Mouse (Mus musculus) heart, embryonic 13.5 days (tissue): ENCODE measurements around the gene Olfr547. TPM values are rescaled to one million over a fixed set of nuclear protein-coding genes. Genes with fewer than 3 reads are reported as not detected.

ENCODE experiments used
- ATAC-seq: fragments of 200-750 bp; cut with Nextera tagmentation; 2 replicates; pipeline ENCODE4 v1.8.0; 2017; ENCODE audit warnings: moderate TSS enrichment; ENCODE audit not compliant: insufficient number of reproducible peaks, low FRiP score, low TSS enrichment; ENCODE audit errors: extremely low read depth
- H3K27ac ChIP-seq: fragments of 300-500 bp; sonication (generic); replicated peaks from 2 replicates; pipeline ENCODE4 v1.5.1; 2015; ENCODE audit warnings: moderate library complexity, mild to moderate bottlenecking, inconsistent platforms
- H3K27me3 ChIP-seq: fragments of 300-500 bp; sonication (generic); replicated peaks from 2 replicates; pipeline ENCODE4 v1.6.1; 2015; ENCODE audit warnings: mild to moderate bottlenecking, inconsistent platforms
- H3K36me3 ChIP-seq: fragments of 300-500 bp; sonication (generic); 2 replicates; pipeline ENCODE4 v1.6.1; 2015; ENCODE audit warnings: mild to moderate bottlenecking, inconsistent platforms
- H3K4me1 ChIP-seq: fragments of 300-500 bp; sonication (generic); 2 replicates; pipeline ENCODE4 v1.6.1; 2015; ENCODE audit warnings: inconsistent platforms
- H3K4me2 ChIP-seq: fragments of 300-500 bp; sonication (generic); 2 replicates; pipeline ENCODE4 v1.6.1; 2015; ENCODE audit warnings: inconsistent platforms, mild to moderate bottlenecking, moderate library complexity
- H3K4me3 ChIP-seq: fragments of 300-500 bp; sonication (generic); 2 replicates; pipeline ENCODE4 v1.5.1; 2015; ENCODE audit warnings: moderate library complexity, mild to moderate bottlenecking, inconsistent platforms
- H3K9ac ChIP-seq: fragments of 300-500 bp; sonication (generic); 2 replicates; pipeline ENCODE4 v1.6.1; 2015; ENCODE audit warnings: inconsistent platforms, mild to moderate bottlenecking, moderate library complexity
- H3K9me3 ChIP-seq: fragments of 300-500 bp; sonication (generic); 2 replicates; pipeline ENCODE4 v1.6.1; 2016; ENCODE audit warnings: inconsistent platforms
- WGBS: fragments of 180-500 bp; shearing (Covaris S2); methylation state at CpG from one replicate; pipeline ENCODE4 v1.1.7; 2015; ENCODE audit warnings: mixed read lengths; 5-methylcytosine and 5-hydroxymethylcytosine counted together
- polyA plus RNA-seq: library from polyadenylated mRNA; unstranded; fragments of >200 nt; fragmentation: Nextera tagmentation; extraction: Ambion mirVana; gene quantifications from 2 replicates; pipeline ENCODE4 v1.2.1, GENCODE M21; 2015

Olfr547 gene
- polyA plus RNA-seq, 1 experiment from 2014 or later = not detected

DNA sequence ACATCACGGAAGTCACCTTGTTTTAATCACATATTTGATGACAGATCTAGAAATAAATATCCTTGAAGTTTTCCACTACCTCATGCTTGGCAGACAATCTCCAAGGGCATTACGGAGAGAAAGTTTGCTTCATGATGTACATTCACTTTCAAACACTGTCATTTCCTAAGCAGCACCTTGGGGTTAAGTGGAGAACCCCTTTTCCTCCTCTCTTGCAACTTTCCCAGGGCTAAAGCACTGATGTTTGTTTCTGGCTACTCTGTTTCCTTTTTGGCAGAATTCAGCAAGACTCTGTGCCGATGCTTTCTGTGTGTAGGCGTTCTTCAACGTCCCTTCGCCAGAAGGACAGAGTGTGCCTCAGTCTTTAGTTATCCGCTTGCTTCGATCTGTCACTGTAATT lies 36.6 kb downstream of the Olfr547 start, which contains the start of gene Olfr550:
Olfr550 (plus strand) TSS at position 301 of the 400 bp plus-strand sequence.
- Histone ChIP-seq H3K4me3 (no peak within 1 kb of the TSS), H3K27ac (no peak within 1 kb of the TSS), H3K9me3 (no peaks in the 10 kb centered on the region), H3K9ac (no peak within 1 kb of the TSS), H3K36me3 (no peaks in the 10 kb centered on the region), H3K4me1 (no peaks in the 10 kb centered on the region), H3K4me2 (no peak within 1 kb of the TSS), H3K27me3 (no peaks in the 10 kb centered on the region)
- ATAC-seq = no peak
- WGBS = 80% methylated on average over 8 of the region's 8 CpGs

DNA sequence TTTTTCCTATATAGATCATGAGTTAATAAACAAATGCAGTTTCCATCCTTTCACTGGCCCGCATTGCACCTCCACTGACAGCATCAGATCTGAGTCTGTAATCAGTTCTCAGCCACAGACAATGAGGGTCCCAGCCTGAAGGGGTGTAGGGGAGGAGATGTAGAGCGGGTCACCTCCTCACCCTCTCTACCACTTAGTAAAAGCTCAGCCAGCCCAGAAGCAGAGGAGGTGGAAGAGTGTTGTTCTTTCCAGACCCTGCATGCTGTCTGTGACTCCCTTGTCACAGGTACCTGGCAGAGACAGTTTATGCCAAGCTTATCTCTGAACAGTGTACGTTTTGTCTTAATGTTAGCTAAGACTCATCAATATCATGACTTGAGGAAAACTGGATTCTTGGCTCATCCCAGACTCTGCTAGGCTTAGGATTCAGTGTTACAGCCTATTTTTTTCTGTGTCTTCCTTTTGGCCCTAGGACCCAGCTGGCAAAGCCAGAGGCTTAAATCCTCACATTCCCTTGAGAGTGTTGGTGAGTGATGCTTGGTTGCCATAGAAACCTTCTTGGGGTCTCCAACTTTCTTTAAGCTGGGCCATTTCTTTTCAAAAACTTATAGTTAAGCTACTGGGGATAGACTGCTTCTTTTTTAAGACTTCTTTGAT lies 38.8 kb downstream of the Olfr547 start:
- Histone ChIP-seq H3K4me2 (no peak overlapping the region), H3K36me3 (no peaks in the 10 kb centered on the region), H3K27me3 (no peaks in the 10 kb centered on the region), H3K9ac (no peak overlapping the region), H3K27ac (no peak overlapping the region), H3K4me3 (no peak overlapping the region), H3K9me3 (no peaks in the 10 kb centered on the region), H3K4me1 (no peaks in the 10 kb centered on the region)
- no peak for ATAC-seq
- 60% methylated on average over 3 of the region's 3 CpGs for WGBS

DNA sequence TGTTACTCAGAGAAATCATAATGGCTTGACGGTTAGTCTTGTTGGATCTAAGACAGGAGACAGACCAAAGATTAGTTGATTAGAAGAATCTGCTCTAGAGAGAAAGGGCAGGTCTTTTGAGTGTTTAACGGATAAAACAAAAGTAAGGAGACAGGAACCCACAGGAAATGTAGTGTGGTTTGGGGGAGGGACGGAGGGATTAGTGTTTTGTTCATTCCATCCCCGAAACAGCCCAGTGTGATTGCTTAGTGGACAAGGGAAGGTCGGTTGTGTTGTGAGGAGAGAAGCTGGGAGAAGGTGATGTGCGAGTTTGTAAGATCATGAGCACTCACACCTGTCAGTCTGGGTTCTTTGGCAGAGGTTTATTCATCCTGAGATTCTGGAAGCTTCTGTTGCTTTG lies 41.4 kb downstream of the Olfr547 start:
- no peaks in the 10 kb centered on the region for H3K36me3 ChIP-seq
- no peaks in the 10 kb centered on the region for H3K27me3 ChIP-seq
- no peak overlapping the region for H3K4me2 ChIP-seq
- no peak for ATAC-seq
- H3K27ac ChIP-seq = no peak overlapping the region
- no peak overlapping the region for H3K4me3 ChIP-seq
- WGBS = 60% methylated on average over 6 of the region's 6 CpGs
- no peak overlapping the region for H3K9ac ChIP-seq
- no peaks in the 10 kb centered on the region for H3K4me1 ChIP-seq
- H3K9me3 ChIP-seq = no peaks in the 10 kb centered on the region

Other genes with a start within 250 kb of the Olfr547 start
- gene Rrm1, start 93.1 kb upstream of the Olfr547 start, polyA plus RNA-seq = 126 and 130 TPM in 2 replicates
- gene Olfr543, start 53.1 kb upstream of the Olfr547 start, polyA plus RNA-seq = 0.36 TPM in 1 of 2 replicates, not detected in the other
- not detected in 2 replicates for gene Olfr544, start 46.4 kb upstream of the Olfr547 start, polyA plus RNA-seq
- 0.04 and 0.13 TPM in 2 replicates for gene Olfr545, start 35.2 kb upstream of the Olfr547 start, polyA plus RNA-seq
- gene Olfr548-ps1, start 6.1 kb downstream of the Olfr547 start, polyA plus RNA-seq = not detected in 2 replicates
- not detected in 2 replicates for gene Olfr549, start 15.1 kb downstream of the Olfr547 start, polyA plus RNA-seq
- 0.51 and 0.64 TPM in 2 replicates for gene Trim21, start 30.7 kb downstream of the Olfr547 start, polyA plus RNA-seq
- not detected in 2 replicates for gene Olfr550, start 36.7 kb downstream of the Olfr547 start, polyA plus RNA-seq
- not detected in 2 replicates for gene Olfr551, start 57.1 kb downstream of the Olfr547 start, polyA plus RNA-seq
- gene Olfr552, start 63.0 kb downstream of the Olfr547 start, polyA plus RNA-seq = not detected in 2 replicates
- gene Olfr553, start 83.5 kb downstream of the Olfr547 start, polyA plus RNA-seq = not detected in 2 replicates
- not detected in 2 replicates for gene Olfr554, start 103.7 kb downstream of the Olfr547 start, polyA plus RNA-seq
- gene Olfr555, start 124.1 kb downstream of the Olfr547 start, polyA plus RNA-seq = not detected in 2 replicates
- not detected in 2 replicates for gene Olfr556, start 130.2 kb downstream of the Olfr547 start, polyA plus RNA-seq
- gene Trim68, start 152.6 kb downstream of the Olfr547 start, polyA plus RNA-seq = 11.3 and 12.1 TPM in 2 replicates
- gene Olfr557, start 161.2 kb downstream of the Olfr547 start, polyA plus RNA-seq = not detected in 2 replicates
- gene Olfr558, start 167.5 kb downstream of the Olfr547 start, polyA plus RNA-seq = 0.05 TPM in 1 of 2 replicates, not detected in the other
- gene Olfr33, start 184.3 kb downstream of the Olfr547 start, polyA plus RNA-seq = not detected in 2 replicates
- gene Olfr559, start 192.7 kb downstream of the Olfr547 start, polyA plus RNA-seq = not detected in 2 replicates
- gene Olfr560, start 224.6 kb downstream of the Olfr547 start, polyA plus RNA-seq = not detected in 2 replicates
- 0.16 TPM in 1 of 2 replicates, not detected in the other for gene Olfr78, start 224.7 kb downstream of the Olfr547 start, polyA plus RNA-seq
- not detected in 2 replicates for gene Olfr561, start 236.5 kb downstream of the Olfr547 start, polyA plus RNA-seq